In genomic region chr4:126288085-126288666, GRCm38 (mm10) we compare ENCODE assay signal across 11 mouse cellular contexts. TPM values are rescaled to one million over a fixed set of nuclear protein-coding genes. Genes with fewer than 3 reads are reported as not detected.
DNase-seq lines count a peak whose midpoint lies in the region; ATAC-seq and TF ChIP-seq lines count a peak whose summit lies in the region.
"Had no signal": no experiment of that assay in that cellular context is flagged by ENCODE, and none has a peak within 500 bp of the region (broad histone marks: within the 10 kb centered on the region; RNA-seq: fewer than 3 reads in every experiment).

No protein-coding gene starts in this region.

- no peak for TF ChIP-seq CTCF in E14TG2a.4 (conservative IDR thresholded peaks at IDR 0.05; ENCODE audit: low read length)
- TF ChIP-seq CTCF in bone marrow macrophage, adult 2 months (IDR thresholded peaks at IDR 0.05; ENCODE audit: low read depth, low read length) = no peak

- peak overlapping the region; percentile 7; the same call in 1 of the 2 replicates for H3K9ac ChIP-seq in kidney, embryonic 14.5 days (ENCODE audit: low read depth, low read length)
- 0 out of 2 replicates have a peak overlapping the region, but pooled peaks have one; percentile 14 for H3K9ac ChIP-seq in intestine, embryonic 16.5 days (ENCODE audit: low read depth, low read length)

- no peak for TF ChIP-seq POLR2A in bone marrow macrophage, adult 2 months (IDR thresholded peaks at IDR 0.05; ENCODE audit: borderline replicate concordance, low read depth, low read length)

- no peak for ATAC-seq in kidney, embryonic 14.5 days (ENCODE audit: low FRiP score, low TSS enrichment)
- ATAC-seq in intestine, embryonic 16.5 days = no peak

- peaks cover 42% of the 10 kb centered on the region for H3K27me3 ChIP-seq in kidney, embryonic 14.5 days (ENCODE audit: control insufficient read depth, insufficient read depth, low read length)
- H3K27me3 ChIP-seq in E14TG2a.4 (ENCODE audit: insufficient read depth, low read length) = peaks cover 85% of the 10 kb centered on the region
- peaks cover 35% of the 10 kb centered on the region for H3K27me3 ChIP-seq in intestine, embryonic 16.5 days (replicated peaks; ENCODE audit: control insufficient read depth, insufficient read depth, low read length)

- DNase-seq in kidney, adult 11 months = no peak
- DNase-seq in adrenal gland, postnatal 25 days = no peak
- no peak for DNase-seq in thymus, adult 18-20 months
- DNase-seq: kidney, postnatal 10 days; right cerebral cortex, postnatal 25 days; thymus, postnatal 14 days had no signal

- H3K27ac ChIP-seq in kidney, embryonic 14.5 days (ENCODE audit: low read depth, low read length) = no peak overlapping the region
- no peak overlapping the region for H3K27ac ChIP-seq in bone marrow macrophage, adult 2 months (ENCODE audit: insufficient read depth, low read depth, low read length)
- H3K27ac ChIP-seq in intestine, embryonic 16.5 days (ENCODE audit: low read length) = no peak overlapping the region

- peaks cover 2% of the 10 kb centered on the region; the same call in 1 of the 2 replicates for H3K4me1 ChIP-seq in kidney, embryonic 14.5 days (ENCODE audit: control insufficient read depth, insufficient read depth, low read length)
- peaks cover 47% of the 10 kb centered on the region for H3K4me1 ChIP-seq in E14TG2a.4 (replicated peaks; ENCODE audit: low read depth, low read length)
- no peaks in the 10 kb centered on the region for H3K4me1 ChIP-seq in bone marrow macrophage, adult 2 months (ENCODE audit: control insufficient read depth, insufficient read depth, low read length)
- H3K4me1 ChIP-seq in intestine, embryonic 16.5 days (ENCODE audit: control insufficient read depth, insufficient read depth, low read length) = peaks cover 7% of the 10 kb centered on the region; the same call in 1 of the 2 replicates

- H3K4me3 ChIP-seq in kidney, embryonic 14.5 days (ENCODE audit: low read length) = no peak overlapping the region; the same call in 1 of the 2 replicates
- peak overlapping the region; percentile 49 for H3K4me3 ChIP-seq in E14TG2a.4 (replicated peaks; ENCODE audit: low read length)
- H3K4me3 ChIP-seq in bone marrow macrophage, adult 2 months (ENCODE audit: insufficient read depth, low read length) = peak overlapping the region; percentile 13
- H3K4me3 ChIP-seq in intestine, embryonic 16.5 days (ENCODE audit: low read length) = no peak overlapping the region; the same call in 1 of the 2 replicates

- 30% methylated on average over 17 of the region's 17 CpGs for WGBS in kidney, embryonic 14.5 days
- 41% methylated on average over 17 of the region's 17 CpGs for whole genome bisulfite sequencing in intestine, embryonic 16.5 days

- no peaks in the 10 kb centered on the region for H3K36me3 ChIP-seq in kidney, embryonic 14.5 days (ENCODE audit: control insufficient read depth, insufficient read depth, low read length)
- H3K36me3 ChIP-seq in E14TG2a.4 (ENCODE audit: insufficient read depth, low read length) = no peaks in the 10 kb centered on the region
- H3K36me3 ChIP-seq in intestine, embryonic 16.5 days (ENCODE audit: control insufficient read depth, insufficient read depth, low read length) = no peaks in the 10 kb centered on the region
- H3K36me3 ChIP-seq: G1E had no signal

- no peaks in the 10 kb centered on the region for H3K9me3 ChIP-seq in kidney, embryonic 14.5 days (ENCODE audit: control insufficient read depth, low read length)
- H3K9me3 ChIP-seq in E14TG2a.4 (ENCODE audit: low read length) = no peaks in the 10 kb centered on the region
- H3K9me3 ChIP-seq in intestine, embryonic 16.5 days (ENCODE audit: control insufficient read depth, low read length) = no peaks in the 10 kb centered on the region
- H3K9me3 ChIP-seq: G1E had no signal

- peak overlapping the region; percentile 69; the same call in 1 of the 2 replicates for H3K4me2 ChIP-seq in kidney, embryonic 14.5 days (replicated peaks; ENCODE audit: low read depth, low read length)
- 0 out of 2 replicates have a peak overlapping the region, but pooled peaks have one; percentile 4 for H3K4me2 ChIP-seq in intestine, embryonic 16.5 days (ENCODE audit: low read depth, low read length)

RNA-seq across cellular contexts. Expression of gene Col8a2, which starts 1.6 kb away (rescaled TPM):
- polyA plus RNA-seq in kidney, embryonic 14.5 days (2014; fragmentation: Nextera tagmentation; extraction: Ambion mirVana) = 5.5 and 6.8 TPM in 2 replicates
- polyA plus RNA-seq in bone marrow macrophage, adult 2 months (2012; ENCODE audit: insufficient read depth, insufficient read length, missing spikeins) = not detected in 2 replicates
- 3.5 and 4.5 TPM in 2 replicates for polyA plus RNA-seq in intestine, embryonic 16.5 days (2015; fragmentation: Nextera tagmentation; extraction: Ambion mirVana)
- total RNA-seq in adrenal gland, postnatal 25 days (2021) = 1.7 and 2.4 TPM in 2 replicates
- polyA plus RNA-seq: G1E had no signal

RNA-seq across cellular contexts. Expression of gene Trappc3, which starts 26.1 kb away (rescaled TPM):
- 19.7 and 68.6 TPM in 2 replicates for polyA plus RNA-seq in kidney, embryonic 14.5 days (2014; fragmentation: Nextera tagmentation; extraction: Ambion mirVana)
- polyA plus RNA-seq in bone marrow macrophage, adult 2 months (2012; ENCODE audit: insufficient read depth, insufficient read length, missing spikeins) = 69.6 and 79.6 TPM in 2 replicates
- polyA plus RNA-seq in intestine, embryonic 16.5 days (2015; fragmentation: Nextera tagmentation; extraction: Ambion mirVana) = 105 and 107 TPM in 2 replicates
- total RNA-seq in adrenal gland, postnatal 25 days (2021) = 88.0 and 93.9 TPM in 2 replicates

RNA-seq across cellular contexts. Expression of gene Map7d1, which starts 32.0 kb away (rescaled TPM):
- polyA plus RNA-seq in kidney, embryonic 14.5 days (2014; fragmentation: Nextera tagmentation; extraction: Ambion mirVana) = 35.6 and 43.3 TPM in 2 replicates
- polyA plus RNA-seq in bone marrow macrophage, adult 2 months (2012; ENCODE audit: insufficient read depth, insufficient read length, missing spikeins) = 131 and 139 TPM in 2 replicates
- polyA plus RNA-seq in intestine, embryonic 16.5 days (2015; fragmentation: Nextera tagmentation; extraction: Ambion mirVana) = 13.1 and 16.7 TPM in 2 replicates
- total RNA-seq in adrenal gland, postnatal 25 days (2021) = 55.0 and 68.0 TPM in 2 replicates

RNA-seq across cellular contexts. Expression of gene Adprhl2, which starts 33.3 kb away (rescaled TPM):
- 53.0 and 57.6 TPM in 2 replicates for polyA plus RNA-seq in kidney, embryonic 14.5 days (2014; fragmentation: Nextera tagmentation; extraction: Ambion mirVana)
- polyA plus RNA-seq in bone marrow macrophage, adult 2 months (2012; ENCODE audit: insufficient read depth, insufficient read length, missing spikeins) = 16.1 and 16.9 TPM in 2 replicates
- polyA plus RNA-seq in intestine, embryonic 16.5 days (2015; fragmentation: Nextera tagmentation; extraction: Ambion mirVana) = 59.0 and 60.1 TPM in 2 replicates
- total RNA-seq in adrenal gland, postnatal 25 days (2021) = 27.6 and 38.9 TPM in 2 replicates

RNA-seq across cellular contexts. Expression of gene Tekt2, which starts 37.3 kb away (rescaled TPM):
- 2.2 and 5.1 TPM in 2 replicates for polyA plus RNA-seq in kidney, embryonic 14.5 days (2014; fragmentation: Nextera tagmentation; extraction: Ambion mirVana)
- polyA plus RNA-seq in bone marrow macrophage, adult 2 months (2012; ENCODE audit: insufficient read depth, insufficient read length, missing spikeins) = 0.86 and 1.2 TPM in 2 replicates
- 4.8 and 5.6 TPM in 2 replicates for polyA plus RNA-seq in intestine, embryonic 16.5 days (2015; fragmentation: Nextera tagmentation; extraction: Ambion mirVana)
- total RNA-seq in adrenal gland, postnatal 25 days (2021) = 2.4 and 2.6 TPM in 2 replicates
- polyA plus RNA-seq: G1E had no signal

Comparison
In these comparisons a context has a peak if more than half of its experiments do, and no peak if none do; other contexts are left out.
1. H3K4me3 ChIP-seq: peak in E14TG2a.4 (single experiment) and bone marrow macrophage, adult 2 months (single experiment); none in kidney, embryonic 14.5 days (single experiment) and intestine, embryonic 16.5 days (single experiment).